Mouse (Mus musculus): ENCODE results near the gene Clk3.

- no peak for TF ChIP-seq CTCF (IDR thresholded peaks at IDR 0.05)
- peak; percentile 96 for TF ChIP-seq EP300 (IDR thresholded peaks at IDR 0.05)
Measured at GRCm38 (mm10) chr9:57723315-57723715, 42.3 kb downstream of the Clk3 start.

All from lung, postnatal 0 days (tissue).